Mouse (Mus musculus) neutrophil, adult 5-6 weeks (primary cell): ENCODE measurements around the gene Tbkbp1. TPM values are rescaled to one million over a fixed set of nuclear protein-coding genes. Genes with fewer than 3 reads are reported as not detected.

Experiments used
- ATAC-seq: fragments of 151-379, 151-347 bp; 2 replicates; pipeline ENCODE4 v1.8.0; 2017; ENCODE audit warnings: mild to moderate bottlenecking, moderate TSS enrichment; ENCODE audit not compliant: insufficient number of reproducible peaks, poor library complexity, low FRiP score, severe bottlenecking; ENCODE audit errors: extremely low read depth
- total RNA-seq: library from RNA; stranded (forward); fragments of 200-1000 nt; gene quantifications from 2 replicates; pipeline ENCODE4 v1.2.3, GENCODE M21; 2017

The Tbkbp1 gene
- total RNA-seq, 1 experiment from 2014 or later = 13.2 TPM

DNA sequence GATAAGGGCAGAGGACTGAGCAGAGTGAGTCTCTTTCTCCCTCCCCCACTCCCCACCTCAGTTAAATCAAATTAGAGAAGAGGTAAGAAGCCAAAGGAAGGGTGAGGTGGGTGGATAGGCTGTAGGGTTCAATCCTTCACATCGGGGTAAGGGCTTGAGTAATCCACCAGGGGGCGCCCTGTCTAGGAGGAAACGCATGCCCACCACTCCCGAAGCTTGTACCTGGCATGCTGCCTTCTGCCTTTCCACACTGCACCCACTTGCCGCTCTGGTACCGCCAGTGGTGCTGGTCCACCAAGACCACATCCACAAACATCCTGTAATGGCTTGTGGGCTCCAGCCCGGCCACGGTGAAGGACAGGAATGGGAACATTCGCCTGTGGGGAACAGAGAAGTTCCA is 49.6 kb downstream of the Tbkbp1 start:
- peak; percentile 78 for ATAC-seq

- no peak for ATAC-seq
Observed at GRCm38 (mm10) chr11:97098791-97099190, 52.5 kb downstream of the Tbkbp1 start.

DNA sequence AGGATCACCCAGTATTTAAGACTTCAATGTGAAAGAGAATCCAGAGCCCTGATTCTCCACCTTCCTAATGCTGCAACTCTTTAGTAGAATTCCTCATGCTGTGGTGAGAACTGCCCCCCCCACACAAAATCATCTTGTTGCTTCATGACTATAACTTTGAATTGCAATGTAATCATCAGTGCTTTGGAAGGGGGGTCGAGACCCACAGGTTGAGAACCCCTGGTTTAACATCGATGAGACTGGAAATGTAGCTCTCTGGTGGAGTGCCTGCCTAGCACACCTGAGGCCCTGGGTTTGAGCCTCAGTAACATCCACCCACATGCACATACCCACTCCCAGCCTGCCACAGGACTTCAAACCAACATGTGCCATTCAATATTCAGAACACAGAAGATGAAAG is 56.7 kb downstream of the Tbkbp1 start:
- no peak for ATAC-seq

- ATAC-seq = no peak
Observed at GRCm38 (mm10) chr11:97086365-97086764, 64.9 kb downstream of the Tbkbp1 start.

Other genes starting within 250 kb of the Tbkbp1 start
- gene Cdk5rap3, start 235.0 kb downstream of the Tbkbp1 start, total RNA-seq = 22.6 and 29.6 TPM in 2 replicates
- 0.23 and 0.61 TPM in 2 replicates for gene Prr15l, start 223.4 kb downstream of the Tbkbp1 start, total RNA-seq
- gene Pnpo, start 207.5 kb downstream of the Tbkbp1 start, total RNA-seq = 15.6 and 17.3 TPM in 2 replicates
- 9.3 and 9.8 TPM in 2 replicates for gene Sp2, start 168.5 kb downstream of the Tbkbp1 start, total RNA-seq
- 0.25 TPM in 1 of 2 replicates, not detected in the other for gene Sp6, start 138.1 kb downstream of the Tbkbp1 start, total RNA-seq
- 3.6 and 10.8 TPM in 2 replicates for gene Scrn2, start 121.6 kb downstream of the Tbkbp1 start, total RNA-seq
- 0.47 TPM in 1 of 2 replicates, not detected in the other for gene Lrrc46, start 110.1 kb downstream of the Tbkbp1 start, total RNA-seq
- 15.9 and 23.8 TPM in 2 replicates for gene Mrpl10, start 109.9 kb downstream of the Tbkbp1 start, total RNA-seq
- 20.9 and 22.7 TPM in 2 replicates for gene Osbpl7, start 100.9 kb downstream of the Tbkbp1 start, total RNA-seq
- gene Tbx21, start 36.2 kb downstream of the Tbkbp1 start, total RNA-seq = 1.3 and 1.4 TPM in 2 replicates
- 149 and 179 TPM in 2 replicates for gene Kpnb1, start 36.4 kb upstream of the Tbkbp1 start, total RNA-seq
- 51.1 and 52.1 TPM in 2 replicates for gene Npepps, start 129.1 kb upstream of the Tbkbp1 start, total RNA-seq
- 10.2 and 11.3 TPM in 2 replicates for gene Mrpl45, start 164.2 kb upstream of the Tbkbp1 start, total RNA-seq
- 0.12 TPM in 1 of 2 replicates, not detected in the other for gene Gpr179, start 200.6 kb upstream of the Tbkbp1 start, total RNA-seq
- 12.8 and 13.6 TPM in 2 replicates for gene Socs7, start 211.1 kb upstream of the Tbkbp1 start, total RNA-seq